Comparison of ENCODE assay signal across 9 mouse cellular contexts in the genomic region with DNA sequence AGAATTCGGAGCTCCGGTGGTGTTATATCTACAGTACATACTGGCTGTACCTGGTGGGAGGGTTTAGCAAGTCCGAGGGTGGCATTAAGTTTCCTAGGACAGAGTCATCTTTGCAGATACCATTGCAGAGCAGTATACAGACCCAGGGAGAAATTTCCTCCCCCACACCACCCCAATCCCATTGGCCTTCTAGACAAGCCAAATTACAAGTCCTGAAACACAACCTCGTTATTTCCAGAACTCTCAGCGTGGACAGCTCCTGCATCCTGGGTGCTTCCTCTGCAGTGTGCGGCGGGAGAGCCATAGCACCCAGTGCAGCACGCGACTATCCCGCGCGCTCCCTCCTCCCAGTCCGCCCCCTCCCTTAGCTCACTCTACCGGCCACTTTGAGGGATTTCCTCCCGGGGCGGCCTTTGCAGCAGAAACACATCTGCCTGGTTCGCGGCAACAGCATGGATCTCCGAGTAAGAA. TPM values are rescaled to one million over a fixed set of nuclear protein-coding genes. Genes with fewer than 3 reads are reported as not detected.
DNase-seq lines count a peak whose midpoint lies in the region; ATAC-seq and TF ChIP-seq lines count a peak whose summit lies in the region.
"Had no signal": no experiment of that assay in that cellular context is flagged by ENCODE, and none has a peak within 500 bp of the region (broad histone marks: within the 10 kb centered on the region; RNA-seq: fewer than 3 reads in every experiment).

No protein-coding gene starts in this region.

- H3K27me3 ChIP-seq in stomach, embryonic 14.5 days (ENCODE audit: control insufficient read depth, insufficient read depth, low read length): peaks cover 34% of the 10 kb centered on the region
- H3K27me3 ChIP-seq in stomach, postnatal 0 days (ENCODE audit: control insufficient read depth, insufficient read depth, low read length): peaks cover 4% of the 10 kb centered on the region; the same call in 1 of the 2 replicates
- no peaks in the 10 kb centered on the region; the same call in 1 of the 2 replicates for H3K27me3 ChIP-seq in hindbrain, postnatal 0 days (ENCODE audit: insufficient read depth, low read length)

- H3K9me3 ChIP-seq in stomach, embryonic 14.5 days (ENCODE audit: control insufficient read depth, low read depth, low read length): no peaks in the 10 kb centered on the region
- H3K9me3 ChIP-seq in stomach, postnatal 0 days (ENCODE audit: control insufficient read depth, low read length): no peaks in the 10 kb centered on the region
- no peaks in the 10 kb centered on the region for H3K9me3 ChIP-seq in hindbrain, postnatal 0 days (ENCODE audit: low read length)

- H3K36me3 ChIP-seq in stomach, embryonic 14.5 days (ENCODE audit: control insufficient read depth, insufficient read depth, low read length): no peaks in the 10 kb centered on the region
- no peaks in the 10 kb centered on the region for H3K36me3 ChIP-seq in stomach, postnatal 0 days (ENCODE audit: control insufficient read depth, insufficient read depth, low read length)
- H3K36me3 ChIP-seq in hindbrain, postnatal 0 days (ENCODE audit: insufficient read depth, low read length): no peaks in the 10 kb centered on the region

- no peak for TF ChIP-seq EP300 in stomach, postnatal 0 days (optimal IDR thresholded peaks at IDR 0.05)

- peak overlapping the region; percentile 12; the same call in 1 of the 2 replicates for H3K4me3 ChIP-seq in stomach, embryonic 14.5 days (ENCODE audit: low read depth, low read length)
- H3K4me3 ChIP-seq in stomach, postnatal 0 days (ENCODE audit: low read depth, low read length): no peak overlapping the region
- peak overlapping the region; percentile 43 for H3K4me3 ChIP-seq in hindbrain, postnatal 0 days (ENCODE audit: low read length)

- peak; percentile 42; the same call in 1 of the 2 replicates for ATAC-seq in stomach, embryonic 14.5 days (ENCODE audit: insufficient number of reproducible peaks, insufficient read depth, low FRiP score, low read depth)
- no peak for ATAC-seq in stomach, postnatal 0 days (ENCODE audit: low FRiP score, low TSS enrichment)
- ATAC-seq in hindbrain, postnatal 0 days: peak; percentile 76

- H3K4me1 ChIP-seq in stomach, embryonic 14.5 days (ENCODE audit: control insufficient read depth, insufficient read depth, low read length): 0 out of 2 replicates have a peak, but pooled peaks cover 3% of the 10 kb centered on the region
- no peaks in the 10 kb centered on the region for H3K4me1 ChIP-seq in stomach, postnatal 0 days (replicated peaks; ENCODE audit: control insufficient read depth, insufficient read depth)
- 0 out of 2 replicates have a peak, but pooled peaks cover 5% of the 10 kb centered on the region for H3K4me1 ChIP-seq in hindbrain, postnatal 0 days (ENCODE audit: insufficient read depth, low read length)

- H3K4me2 ChIP-seq in stomach, embryonic 14.5 days (replicated peaks; ENCODE audit: low read depth, low read length): peak overlapping the region; percentile 28
- H3K4me2 ChIP-seq in stomach, postnatal 0 days (replicated peaks; ENCODE audit: low read depth): no peak overlapping the region
- peak overlapping the region; percentile 75 for H3K4me2 ChIP-seq in hindbrain, postnatal 0 days (ENCODE audit: low read depth, low read length)

- peak; percentile 56 to 61 for DNase-seq in frontal cortex, postnatal 36 days (ENCODE audit: low spot score in 2 of 2)
- no peak for DNase-seq in frontal cortex, postnatal 14 days (ENCODE audit: low spot score in 2 of 2)
- no peak for DNase-seq in stomach, postnatal 0 days (ENCODE audit: low spot score)
- peak; percentile 51 for DNase-seq in hindbrain, postnatal 0 days (ENCODE audit: low spot score)
- peak; percentile 57 for DNase-seq in neural tube, embryonic 10.5 days (ENCODE audit: extremely low spot score, low spot score)
- no peak for DNase-seq in gastrocnemius, postnatal 25 days
- no peak for DNase-seq in spleen, adult 12 weeks (ENCODE audit: low spot score)

- H3K27ac ChIP-seq in stomach, embryonic 14.5 days (ENCODE audit: low read length): no peak overlapping the region
- no peak overlapping the region for H3K27ac ChIP-seq in stomach, postnatal 0 days (replicated peaks)
- peak overlapping the region; percentile 70 for H3K27ac ChIP-seq in hindbrain, postnatal 0 days

- WGBS in stomach, embryonic 14.5 days: 5% methylated on average over 19 of the region's 19 CpGs
- WGBS in stomach, postnatal 0 days: 7% methylated on average over 19 of the region's 19 CpGs
- 5% methylated on average over 19 of the region's 19 CpGs for WGBS in hindbrain, postnatal 0 days

- H3K9ac ChIP-seq in stomach, embryonic 14.5 days (replicated peaks; ENCODE audit: low read depth, low read length): no peak overlapping the region
- H3K9ac ChIP-seq in stomach, postnatal 0 days (ENCODE audit: low read length): no peak overlapping the region
- peak overlapping the region; percentile 52 for H3K9ac ChIP-seq in hindbrain, postnatal 0 days (replicated peaks; ENCODE audit: low read length)

- TF ChIP-seq CTCF in stomach, postnatal 0 days (IDR thresholded peaks at IDR 0.05; ENCODE audit: low read depth): no peak
- peak; percentile 17; the same call in 1 of the 2 replicates for TF ChIP-seq CTCF in hindbrain, postnatal 0 days (IDR thresholded peaks at IDR 0.05; ENCODE audit: low read depth)

RNA-seq across cellular contexts. Expression of gene Lamp5, which starts 5.9 kb away (rescaled TPM):
- not detected in 2 replicates for polyA plus RNA-seq in stomach, embryonic 14.5 days (2014; fragmentation: Nextera tagmentation; extraction: Ambion mirVana)
- 0.06 TPM in 1 of 2 replicates, not detected in the other for polyA plus RNA-seq in stomach, postnatal 0 days (2015; fragmentation: Nextera tagmentation; extraction: Ambion mirVana)
- total RNA-seq in hindbrain, postnatal 0 days (2014; rRNA removed): 43.4 and 56.4 TPM in 2 replicates
- 143 and 145 TPM in 2 replicates for polyA plus RNA-seq in hindbrain, postnatal 0 days (2015; fragmentation: Nextera tagmentation; extraction: Ambion mirVana)
- total RNA-seq in gastrocnemius, postnatal 25 days (2021): not detected
- total RNA-seq: neutrophil, adult 5-6 weeks had no signal

Comparison
In these comparisons a context has a peak if more than half of its experiments do, and no peak if none do; other contexts are left out.
1. DNase-seq: peak in frontal cortex, postnatal 36 days (2 of 2), hindbrain, postnatal 0 days (single experiment) and neural tube, embryonic 10.5 days (single experiment); none in frontal cortex, postnatal 14 days (0 of 2), stomach, postnatal 0 days (single experiment), gastrocnemius, postnatal 25 days (single experiment) and spleen, adult 12 weeks (single experiment).
2. RNA of gene Lamp5, which starts 5.9 kb away (polyA plus RNA-seq): 143 to 145 TPM in hindbrain, postnatal 0 days; not detected in stomach, embryonic 14.5 days and 0.06 TPM in stomach, postnatal 0 days; every median in the first group is over 100 times any median in the second.